Mouse (Mus musculus) embryonic facial prominence, embryonic 13.5 days (tissue): ENCODE data around the gene 2510002D24Rik. TPM values are rescaled to one million over a fixed set of nuclear protein-coding genes. Genes with fewer than 3 reads are reported as not detected.
"Not testable (repeated sequence)": the region's sequence is repeated elsewhere in the genome, so short reads cannot be mapped to it uniquely, and the experiment has no call there.

Experiments
- ATAC-seq: fragments of 200-750 bp; cut with Nextera tagmentation; 2 replicates; pipeline ENCODE4 v1.8.0; 2017; ENCODE audit warnings: low read depth; ENCODE audit not compliant: insufficient number of reproducible peaks, insufficient read depth, low FRiP score, low TSS enrichment
- H3K27ac ChIP-seq: fragments of 300-500 bp; sonication (generic); 2 replicates; pipeline ENCODE4 v1.5.1; 2015; ENCODE audit warnings: moderate library complexity, mild to moderate bottlenecking, inconsistent platforms
- H3K27me3 ChIP-seq: fragments of 300-500 bp; sonication (generic); 2 replicates; pipeline ENCODE4 v1.6.1; 2015; ENCODE audit warnings: mild to moderate bottlenecking, inconsistent platforms
- H3K36me3 ChIP-seq: fragments of 300-500 bp; sonication (generic); 2 replicates; pipeline ENCODE4 v1.6.1; 2015; ENCODE audit warnings: mild to moderate bottlenecking, inconsistent platforms
- H3K4me1 ChIP-seq: fragments of 300-500 bp; sonication (generic); 2 replicates; pipeline ENCODE4 v1.6.1; 2015; ENCODE audit warnings: inconsistent platforms
- H3K4me2 ChIP-seq: fragments of 300-500 bp; sonication (generic); 2 replicates; pipeline ENCODE4 v1.6.1; 2015; ENCODE audit warnings: moderate library complexity, mild to moderate bottlenecking, inconsistent platforms
- H3K4me3 ChIP-seq: fragments of 300-500 bp; sonication (generic); 2 replicates; pipeline ENCODE4 v1.5.1; 2015; ENCODE audit warnings: mild to moderate bottlenecking, inconsistent platforms
- H3K9ac ChIP-seq: fragments of 300-500 bp; sonication (generic); 2 replicates; pipeline ENCODE4 v1.6.1; 2015; ENCODE audit warnings: mild to moderate bottlenecking, inconsistent platforms
- H3K9me3 ChIP-seq: fragments of 300-500 bp; sonication (generic); 2 replicates; pipeline ENCODE4 v1.6.1; 2016; ENCODE audit warnings: inconsistent platforms
- WGBS: fragments of 180-500 bp; shearing (Covaris S2); methylation state at CpG from one replicate; pipeline ENCODE4 v1.1.7; 2015; ENCODE audit warnings: mixed read lengths; 5-methylcytosine and 5-hydroxymethylcytosine counted together
- polyA plus RNA-seq: library from polyadenylated mRNA; unstranded; fragments of >200 nt; fragmentation: Nextera tagmentation; extraction: Ambion mirVana; gene quantifications from 2 replicates; pipeline ENCODE4 v1.2.1, GENCODE M21; 2015

2510002D24Rik gene
- polyA plus RNA-seq, 1 experiment from 2014 or later = 49.3 TPM

- peaks cover 21% of the 10 kb centered on the region for H3K4me1 ChIP-seq
- peak within 1 kb of the TSS; percentile 85 for H3K4me2 ChIP-seq
- peak within 1 kb of the TSS; percentile 91 for H3K9ac ChIP-seq
- H3K9me3 ChIP-seq = no peaks in the 10 kb centered on the region
- H3K4me3 ChIP-seq = peak within 1 kb of the TSS; percentile 80
- H3K36me3 ChIP-seq = peaks cover 41% of the 10 kb centered on the region
- H3K27me3 ChIP-seq = no peaks in the 10 kb centered on the region
- H3K27ac ChIP-seq = peak within 1 kb of the TSS; percentile 75
- peak; percentile 96 for ATAC-seq
- WGBS = under 1% methylated on average over 42 of the region's 42 CpGs
Measured at GRCm38 (mm10) chr16:18811468-18812384, 24.7 kb upstream of the 2510002D24Rik start, which contains the start of the genes Ufd1 and Cdc45. Ufd1 (plus strand) TSS chr16:18811779. Cdc45 (minus strand) TSS chr16:18811987.

GRCm38 (mm10) chr16:18812385-18812910, 23.9 kb upstream of the 2510002D24Rik start:
- H3K27ac ChIP-seq = peak overlapping the region; percentile 75
- H3K4me1 ChIP-seq = peaks cover 21% of the 10 kb centered on the region
- H3K9ac ChIP-seq = peak overlapping the region; percentile 91
- ATAC-seq = no peak
- peaks cover 44% of the 10 kb centered on the region for H3K36me3 ChIP-seq
- no peaks in the 10 kb centered on the region for H3K9me3 ChIP-seq
- peak overlapping the region; percentile 85 for H3K4me2 ChIP-seq
- 2% methylated on average over 31 of the region's 31 CpGs for WGBS
- peak overlapping the region; percentile 80 for H3K4me3 ChIP-seq
- no peaks in the 10 kb centered on the region for H3K27me3 ChIP-seq

GRCm38 (mm10) chr16:18822356-18822755, 14.0 kb upstream of the 2510002D24Rik start:
- H3K27ac ChIP-seq = no peak overlapping the region
- H3K9ac ChIP-seq = no peak overlapping the region
- no peaks in the 10 kb centered on the region for H3K9me3 ChIP-seq
- ATAC-seq = no peak
- 85% methylated on average over 1 of the region's 1 CpGs for WGBS
- no peak overlapping the region for H3K4me3 ChIP-seq
- H3K36me3 ChIP-seq = peaks cover 96% of the 10 kb centered on the region
- no peaks in the 10 kb centered on the region for H3K27me3 ChIP-seq
- H3K4me2 ChIP-seq = no peak overlapping the region
- no peaks in the 10 kb centered on the region for H3K4me1 ChIP-seq

- no peaks in the 10 kb centered on the region for H3K27me3 ChIP-seq
- no peak overlapping the region for H3K4me2 ChIP-seq
- H3K36me3 ChIP-seq = peaks cover 96% of the 10 kb centered on the region
- H3K9me3 ChIP-seq = no peaks in the 10 kb centered on the region
- no peaks in the 10 kb centered on the region for H3K4me1 ChIP-seq
- no peak for ATAC-seq
- WGBS = 88% methylated on average over 4 of the region's 4 CpGs
- H3K4me3 ChIP-seq = no peak overlapping the region
- H3K9ac ChIP-seq = no peak overlapping the region
- H3K27ac ChIP-seq = no peak overlapping the region
Measured at GRCm38 (mm10) chr16:18822925-18823324, 13.5 kb upstream of the 2510002D24Rik start.

GRCm38 (mm10) chr16:18828630-18829029, 7.7 kb upstream of the 2510002D24Rik start:
- peaks cover 93% of the 10 kb centered on the region for H3K36me3 ChIP-seq
- 94% methylated on average over 3 of the region's 3 CpGs for WGBS
- H3K27ac ChIP-seq = no peak overlapping the region

GRCm38 (mm10) chr16:18829102-18829501, 7.3 kb upstream of the 2510002D24Rik start:
- ATAC-seq = no peak
- peaks cover 94% of the 10 kb centered on the region for H3K36me3 ChIP-seq
- H3K4me3 ChIP-seq = no peak overlapping the region
- H3K27me3 ChIP-seq = no peaks in the 10 kb centered on the region
- no peak overlapping the region for H3K27ac ChIP-seq
- no peaks in the 10 kb centered on the region for H3K9me3 ChIP-seq
- H3K4me1 ChIP-seq = no peaks in the 10 kb centered on the region
- H3K4me2 ChIP-seq = no peak overlapping the region
- H3K9ac ChIP-seq = no peak overlapping the region
- 91% methylated on average over 6 of the region's 6 CpGs for WGBS

More at GRCm38 (mm10) chr16:18828630-18829029, 7.7 kb upstream of the 2510002D24Rik start:
- Histone ChIP-seq H3K27me3 (no peaks in the 10 kb centered on the region), H3K9ac (no peak overlapping the region), H3K4me3 (no peak overlapping the region), H3K4me2 (no peak overlapping the region), H3K9me3 (no peaks in the 10 kb centered on the region), H3K4me1 (no peaks in the 10 kb centered on the region)
- no peak for ATAC-seq

- 70% methylated on average over 2 of the region's 2 CpGs for WGBS
- Histone ChIP-seq H3K9ac (no peak overlapping the region), H3K27me3 (no peaks in the 10 kb centered on the region), H3K9me3 (no peaks in the 10 kb centered on the region), H3K27ac (no peak overlapping the region), H3K4me1 (peaks cover 3% of the 10 kb centered on the region; the same call in 1 of the 2 replicates), H3K36me3 (peaks cover 69% of the 10 kb centered on the region), H3K4me2 (no peak overlapping the region), H3K4me3 (no peak overlapping the region)
- ATAC-seq = no peak
Measured at GRCm38 (mm10) chr16:18833486-18833885, 2.9 kb upstream of the 2510002D24Rik start.

GRCm38 (mm10) chr16:18836073-18836467, 308 bp upstream of the 2510002D24Rik start:
- Histone ChIP-seq H3K4me3 (peak overlapping the region; percentile 91), H3K27ac (no peak overlapping the region), H3K36me3 (peaks cover 54% of the 10 kb centered on the region), H3K4me1 (peaks cover 3% of the 10 kb centered on the region; the same call in 1 of the 2 replicates), H3K4me2 (peak overlapping the region; percentile 69), H3K27me3 (no peaks in the 10 kb centered on the region), H3K9ac (peak overlapping the region; percentile 90; the same call in 1 of the 2 replicates), H3K9me3 (no peaks in the 10 kb centered on the region)
- ATAC-seq = no peak
- 28% methylated on average over 3 of the region's 3 CpGs for WGBS

- Histone ChIP-seq H3K9ac (no peak overlapping the region), H3K4me2 (no peak overlapping the region), H3K4me1 (peaks cover 3% of the 10 kb centered on the region; the same call in 1 of the 2 replicates), H3K4me3 (no peak overlapping the region), H3K27me3 (no peaks in the 10 kb centered on the region), H3K36me3 (peaks cover 33% of the 10 kb centered on the region), H3K9me3 (no peaks in the 10 kb centered on the region), H3K27ac (no peak overlapping the region)
- ATAC-seq = no peak
- WGBS = 93% methylated on average over 4 of the region's 4 CpGs
Measured at GRCm38 (mm10) chr16:18838346-18838745, 2.0 kb downstream of the 2510002D24Rik start.

- H3K27me3 ChIP-seq = no peaks in the 10 kb centered on the region
- no peak overlapping the region for H3K4me3 ChIP-seq
- no peak overlapping the region for H3K9ac ChIP-seq
- no peaks in the 10 kb centered on the region for H3K9me3 ChIP-seq
- WGBS = 88% methylated on average over 15 of the region's 15 CpGs
- H3K4me1 ChIP-seq = no peaks in the 10 kb centered on the region
- no peak overlapping the region for H3K27ac ChIP-seq
- no peaks in the 10 kb centered on the region for H3K36me3 ChIP-seq
- no peak for ATAC-seq
- no peak overlapping the region for H3K4me2 ChIP-seq
Measured at GRCm38 (mm10) chr16:18846301-18846820, 10.0 kb downstream of the 2510002D24Rik start.

GRCm38 (mm10) chr16:18849521-18850190, 13.3 kb downstream of the 2510002D24Rik start:
- H3K36me3 ChIP-seq, H3K27ac ChIP-seq, H3K9me3 ChIP-seq, H3K27me3 ChIP-seq, H3K4me3 ChIP-seq, H3K9ac ChIP-seq, ATAC-seq, H3K4me2 ChIP-seq, H3K4me1 ChIP-seq: not testable (repeated sequence)
- 87% methylated on average over 15 of the region's 17 CpGs for WGBS
